Mouse (Mus musculus) right cerebral cortex, adult 18-20 months (tissue): ENCODE data around the gene Neurog1.

Source experiments
- DNase-seq: peaks from one replicate; pipeline ENCODE4 v3.0.0; 2022; ENCODE audit warnings: mixed read lengths

Gene Neurog1

DNA sequence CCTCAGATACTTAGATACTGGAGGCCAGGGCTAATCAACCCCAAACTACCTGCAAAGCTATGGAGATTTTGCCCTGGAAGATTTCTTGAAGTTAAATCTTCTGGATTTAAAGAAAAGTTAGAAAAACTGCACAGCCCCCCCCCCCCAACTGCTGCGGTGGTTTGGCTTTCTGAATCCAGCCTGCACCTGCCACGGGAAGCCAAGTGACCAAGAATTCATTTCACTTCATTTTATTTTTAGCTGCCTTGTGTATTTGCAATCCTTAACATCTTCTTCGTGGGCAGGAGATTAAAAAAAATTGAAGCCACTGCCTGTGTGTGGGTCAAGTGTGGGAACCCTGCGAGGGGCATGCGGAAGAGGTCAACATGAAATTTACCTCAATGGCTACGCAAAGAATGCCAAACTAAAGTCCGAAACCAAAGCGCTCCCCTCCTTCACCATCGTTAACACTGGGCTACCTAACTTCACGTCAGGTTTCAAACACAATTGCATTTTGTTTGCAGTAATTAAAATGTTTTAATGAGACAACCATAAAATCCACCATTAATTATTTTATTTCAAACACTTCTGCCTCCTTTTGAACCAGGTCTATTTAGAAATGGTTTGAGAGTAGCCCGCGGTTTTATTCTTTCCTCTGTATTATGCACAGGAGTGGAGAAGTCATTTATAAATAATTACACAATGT lies 5.6 kb upstream of the Neurog1 start:
- DNase-seq, result no peak

DNA sequence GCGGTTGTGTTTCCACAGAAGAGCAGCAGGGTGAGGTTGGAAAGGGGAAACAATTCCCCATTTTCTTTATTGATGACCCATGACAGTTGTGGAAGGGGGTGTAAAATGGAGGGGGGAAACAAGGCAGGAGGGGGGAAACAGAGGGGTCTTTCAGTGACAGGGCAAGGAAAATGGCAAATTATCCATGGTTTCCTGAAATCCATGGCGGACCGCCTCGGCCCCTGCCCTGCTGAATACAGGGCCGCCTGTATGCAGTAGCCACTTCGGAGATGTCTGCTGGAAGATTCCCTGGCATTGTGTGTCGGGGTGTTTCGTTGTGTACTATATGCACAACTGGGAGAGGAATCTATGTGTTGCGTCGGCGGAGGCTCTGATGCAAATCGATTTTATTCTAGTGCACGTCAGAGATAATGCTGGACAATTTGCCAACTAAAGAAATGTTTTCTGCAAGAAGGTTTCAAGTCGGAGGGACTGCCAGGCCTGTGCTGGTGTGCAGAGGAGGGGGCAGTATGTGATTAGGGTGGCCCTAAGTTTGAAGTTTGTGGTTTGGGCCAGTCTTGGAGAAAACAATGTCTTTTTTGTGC lies 4.8 kb upstream of the Neurog1 start:
- DNase-seq, result no peak

DNA sequence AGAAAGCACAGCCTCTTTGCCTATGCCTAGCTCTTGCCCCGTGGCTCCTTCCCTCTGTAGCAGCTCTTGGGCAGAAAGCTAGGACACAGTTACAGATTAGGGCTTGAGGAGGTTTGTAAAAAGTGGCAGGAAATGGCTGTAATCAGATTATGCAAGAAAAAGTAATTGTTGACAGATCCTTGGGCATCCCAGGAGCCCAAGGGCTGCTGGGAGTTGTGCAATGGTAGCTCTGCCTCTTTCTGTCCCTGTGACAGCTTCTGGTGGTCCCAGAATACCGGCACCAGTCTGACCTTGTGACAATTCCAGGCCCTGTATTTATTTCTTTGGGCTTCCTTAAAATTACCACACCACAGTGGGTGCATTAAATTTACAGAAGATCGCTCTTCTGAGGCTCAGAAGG lies 1.4 kb upstream of the Neurog1 start:
- DNase-seq, result no peak

DNA sequence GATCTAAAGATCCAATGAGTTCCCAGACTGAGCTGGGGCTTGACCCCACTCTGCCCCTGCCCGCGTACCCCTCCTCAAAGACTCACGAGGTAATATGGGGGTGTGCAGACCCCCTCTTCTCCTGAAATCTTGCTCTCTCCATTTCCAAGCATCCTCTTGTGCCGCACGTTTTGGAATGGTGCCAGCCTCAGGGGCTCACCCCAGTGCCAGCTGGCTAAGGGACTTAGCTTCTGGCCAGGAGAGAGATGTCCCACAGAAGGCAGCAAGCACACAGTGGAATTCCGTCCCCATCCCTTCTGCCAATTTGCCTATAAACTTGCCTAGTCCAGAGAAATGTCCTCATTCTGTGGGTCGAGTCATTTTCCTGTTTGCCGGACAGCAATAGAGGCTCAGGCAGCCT lies 820 bp upstream of the Neurog1 start:
- no peak for DNase-seq

DNA sequence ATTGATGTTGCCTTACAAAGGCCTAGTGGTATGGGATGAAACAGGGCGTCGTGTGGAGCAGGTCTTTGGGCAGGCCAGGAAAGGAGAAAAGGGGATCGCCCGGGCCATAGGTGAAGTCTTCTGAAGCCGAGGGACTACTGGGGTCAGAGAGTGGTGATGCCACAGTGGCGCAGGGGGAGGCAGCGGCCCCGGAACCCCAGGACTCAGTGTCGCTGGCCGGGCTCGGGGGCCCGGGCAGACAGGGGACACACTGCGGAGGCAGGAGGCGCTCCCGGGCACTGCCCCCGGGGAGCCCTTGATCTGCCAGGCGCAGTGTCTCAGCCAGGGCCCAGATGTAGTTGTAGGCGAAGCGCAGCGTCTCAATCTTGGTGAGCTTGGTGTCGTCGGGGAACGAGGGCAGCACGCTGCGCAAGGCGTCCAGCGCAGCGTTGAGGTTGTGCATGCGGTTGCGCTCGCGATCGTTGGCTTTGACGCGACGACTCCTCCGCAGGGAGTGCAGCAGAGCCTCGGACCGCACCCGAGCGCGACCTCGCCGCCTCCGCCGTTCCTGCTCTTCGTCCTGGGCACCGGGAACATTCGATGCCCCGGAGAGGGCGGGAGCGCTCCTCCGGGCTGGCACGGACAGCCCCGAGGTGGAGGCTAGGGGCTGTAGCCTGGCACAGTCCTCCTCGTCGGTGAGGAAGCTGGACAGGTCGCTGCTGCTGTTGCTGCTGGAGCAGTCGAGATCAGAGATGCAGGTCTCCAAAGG lies 613 bp downstream of the Neurog1 start:
- no peak for DNase-seq

DNA sequence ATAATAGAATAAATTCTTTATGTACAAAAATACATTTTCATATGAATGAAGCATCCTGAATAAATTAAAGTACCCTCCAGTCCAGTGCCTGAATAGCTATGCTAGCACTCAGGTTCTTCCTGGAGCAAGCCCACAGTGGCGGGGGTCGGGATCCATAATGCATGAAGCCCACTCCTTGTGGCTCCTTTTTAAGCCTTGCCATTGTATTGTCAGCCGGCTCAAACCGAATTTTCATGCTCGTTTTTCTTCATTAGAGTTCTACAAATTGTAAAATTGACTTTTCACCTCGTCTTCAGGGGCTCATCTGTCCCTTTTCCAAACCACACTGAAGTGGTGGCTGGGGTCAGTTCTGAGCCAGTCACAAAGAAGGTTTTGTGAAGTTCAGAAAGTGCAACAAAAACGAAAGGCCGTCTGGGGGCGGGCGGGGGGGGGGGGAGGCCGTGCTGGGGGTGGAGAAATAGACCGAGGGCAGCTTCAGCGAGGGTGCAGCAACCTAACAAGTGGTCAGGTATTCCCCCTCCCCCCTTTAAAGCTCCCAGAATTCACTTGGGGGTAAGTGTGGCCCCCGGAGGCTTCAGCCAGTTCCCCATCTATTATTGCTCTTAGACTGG lies 1.3 kb downstream of the Neurog1 start:
- DNase-seq, result no peak

DNA sequence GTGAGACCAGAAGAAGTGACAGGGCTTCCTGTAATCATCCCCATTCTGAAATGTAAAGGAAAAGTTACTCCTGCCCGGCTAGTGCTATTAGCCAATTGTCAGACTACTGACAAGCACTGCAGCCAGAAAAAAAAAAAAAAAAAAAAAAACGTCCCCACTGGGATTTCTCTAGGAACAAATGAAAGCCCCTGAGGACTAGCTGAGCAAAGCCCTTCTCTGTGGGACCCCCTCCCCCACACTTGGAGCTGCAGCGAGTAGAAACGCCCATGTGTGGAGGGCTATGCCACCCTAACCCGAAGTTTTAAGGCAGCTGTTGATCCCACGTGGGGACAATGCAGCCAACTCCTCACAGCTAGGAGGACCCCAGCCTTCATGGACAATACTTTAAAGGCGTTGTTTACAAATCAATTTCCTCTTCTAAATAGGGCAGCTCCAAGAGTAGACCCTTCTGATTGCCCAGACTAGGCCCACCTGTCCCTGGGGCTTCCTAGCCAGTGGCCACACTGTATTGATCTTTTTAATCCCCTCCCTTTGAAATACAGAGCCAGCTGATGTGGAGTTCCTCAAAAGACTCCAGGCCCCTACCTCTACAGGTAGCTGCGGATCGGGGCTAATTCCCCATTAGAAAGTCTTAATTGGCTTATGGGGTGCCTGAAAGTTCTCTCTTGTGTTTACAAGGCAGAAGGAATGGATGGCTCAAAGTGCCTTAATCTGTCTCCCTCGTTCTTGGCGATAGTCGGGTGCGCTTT lies 2.2 kb downstream of the Neurog1 start:
- no peak for DNase-seq

DNA sequence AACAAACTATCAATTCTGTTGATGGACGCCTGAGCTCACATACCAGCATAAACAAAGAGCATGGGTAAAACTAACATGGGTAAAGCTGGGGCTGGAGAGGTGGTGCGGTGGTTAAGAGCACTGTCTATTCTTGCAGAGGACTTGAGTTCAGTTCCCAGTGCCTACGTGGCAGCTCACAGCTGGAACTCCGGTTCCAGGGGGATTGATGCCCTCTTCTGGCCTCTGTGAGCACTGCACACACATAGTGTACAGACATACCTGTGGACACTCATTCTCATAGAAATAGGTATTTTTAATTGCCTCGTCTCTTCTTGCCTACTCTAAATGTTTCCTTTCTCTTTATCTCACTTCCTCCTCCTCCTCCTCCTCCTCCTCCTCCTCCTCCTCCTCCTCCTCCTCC lies 8.9 kb downstream of the Neurog1 start:
- DNase-seq, result no peak

DNA sequence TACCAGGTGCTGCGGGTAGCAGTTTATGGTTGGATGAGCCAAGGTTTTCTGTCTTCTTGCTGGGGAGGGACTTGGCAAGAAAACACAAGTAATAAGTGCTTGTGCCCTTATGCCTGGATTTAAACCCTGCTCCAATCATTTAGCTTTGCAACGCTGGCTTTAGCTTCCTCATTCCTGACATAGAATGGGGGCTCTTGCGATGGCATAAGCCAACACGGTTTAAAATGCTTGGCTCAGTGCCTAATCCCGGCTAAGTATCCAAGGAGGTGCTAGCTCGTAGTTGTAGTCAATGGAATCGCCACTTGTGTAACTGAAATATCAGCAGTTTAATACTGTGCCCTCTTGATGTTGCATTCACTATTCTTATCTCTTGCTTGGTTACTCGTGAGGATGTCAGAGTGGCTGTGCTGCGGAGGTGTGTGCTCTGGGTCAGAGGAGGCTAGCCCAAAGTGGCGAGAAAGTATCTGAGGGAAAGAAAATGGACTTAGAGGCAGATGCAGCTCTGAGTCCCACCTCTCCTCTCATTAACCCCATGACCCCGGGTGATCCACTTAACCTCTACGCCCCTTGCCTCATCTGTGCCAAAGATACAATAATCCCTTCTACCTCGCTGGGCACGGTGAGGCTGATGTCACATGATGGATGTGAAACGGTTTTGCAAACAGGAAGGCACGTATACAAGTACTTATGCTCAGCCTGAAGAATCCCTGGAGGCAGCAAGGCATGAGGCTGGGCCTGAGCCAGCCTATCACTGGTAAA lies 11.8 kb downstream of the Neurog1 start:
- no peak for DNase-seq

DNA sequence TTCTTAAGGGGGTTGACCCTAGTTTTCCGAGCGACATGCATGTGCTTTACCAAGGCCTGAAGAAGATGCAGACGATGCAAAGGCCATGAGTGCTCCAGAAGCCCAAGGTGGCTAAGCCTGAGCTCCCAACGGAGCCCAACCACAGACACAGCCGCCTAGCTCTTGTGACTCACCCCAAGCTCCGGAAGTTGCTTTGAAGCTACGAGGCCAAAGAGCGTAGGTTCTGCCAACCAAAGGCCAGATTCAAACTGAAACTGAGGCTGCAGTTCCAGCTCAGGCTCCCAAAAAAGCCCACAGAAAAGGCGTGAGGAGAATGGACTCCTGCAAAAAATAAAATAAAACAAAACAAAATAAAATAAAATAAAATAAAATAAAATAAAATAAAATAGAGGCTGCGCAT lies 14.1 kb downstream of the Neurog1 start:
- DNase-seq, result no peak

DNA sequence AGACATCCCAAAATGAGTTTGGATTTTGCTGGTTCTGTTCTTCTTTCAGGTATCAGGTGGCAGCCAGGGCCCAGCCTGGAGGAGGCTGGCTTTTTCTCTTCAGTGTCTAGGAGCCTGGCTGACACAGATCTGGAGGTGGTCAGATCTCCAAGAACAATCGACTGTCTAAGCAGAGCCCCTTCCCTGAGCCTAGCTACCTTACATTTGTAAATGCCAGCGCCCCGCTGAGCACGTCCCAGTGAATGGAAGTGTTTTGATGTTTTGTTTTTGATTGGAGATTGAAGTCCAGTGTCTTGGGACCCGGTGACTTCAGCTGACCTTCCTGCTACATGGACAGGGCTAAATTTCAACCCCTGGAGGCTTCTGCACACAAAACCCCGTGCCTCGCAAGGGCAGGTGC lies 15.8 kb downstream of the Neurog1 start:
- no peak for DNase-seq

DNA sequence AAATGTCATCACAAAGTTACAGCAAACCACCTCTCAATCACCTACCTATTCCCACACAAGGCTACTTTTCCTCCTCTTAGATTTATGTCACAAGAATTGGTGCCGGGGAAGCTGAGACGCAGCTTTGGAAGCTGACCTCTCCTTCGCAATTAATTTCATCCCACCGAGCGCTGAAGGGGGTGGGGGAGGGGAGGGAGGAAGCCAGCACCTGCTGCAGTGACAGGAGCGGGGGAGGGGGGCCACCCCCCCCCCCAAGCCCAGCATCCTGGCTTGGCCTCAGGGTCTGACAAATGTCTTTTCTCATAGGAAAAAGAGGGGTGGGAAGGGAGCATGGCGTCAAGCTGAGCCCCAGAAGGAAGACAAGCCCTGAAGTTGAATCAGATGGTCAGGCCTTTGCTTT lies 23.2 kb downstream of the Neurog1 start:
- DNase-seq, result no peak

DNA sequence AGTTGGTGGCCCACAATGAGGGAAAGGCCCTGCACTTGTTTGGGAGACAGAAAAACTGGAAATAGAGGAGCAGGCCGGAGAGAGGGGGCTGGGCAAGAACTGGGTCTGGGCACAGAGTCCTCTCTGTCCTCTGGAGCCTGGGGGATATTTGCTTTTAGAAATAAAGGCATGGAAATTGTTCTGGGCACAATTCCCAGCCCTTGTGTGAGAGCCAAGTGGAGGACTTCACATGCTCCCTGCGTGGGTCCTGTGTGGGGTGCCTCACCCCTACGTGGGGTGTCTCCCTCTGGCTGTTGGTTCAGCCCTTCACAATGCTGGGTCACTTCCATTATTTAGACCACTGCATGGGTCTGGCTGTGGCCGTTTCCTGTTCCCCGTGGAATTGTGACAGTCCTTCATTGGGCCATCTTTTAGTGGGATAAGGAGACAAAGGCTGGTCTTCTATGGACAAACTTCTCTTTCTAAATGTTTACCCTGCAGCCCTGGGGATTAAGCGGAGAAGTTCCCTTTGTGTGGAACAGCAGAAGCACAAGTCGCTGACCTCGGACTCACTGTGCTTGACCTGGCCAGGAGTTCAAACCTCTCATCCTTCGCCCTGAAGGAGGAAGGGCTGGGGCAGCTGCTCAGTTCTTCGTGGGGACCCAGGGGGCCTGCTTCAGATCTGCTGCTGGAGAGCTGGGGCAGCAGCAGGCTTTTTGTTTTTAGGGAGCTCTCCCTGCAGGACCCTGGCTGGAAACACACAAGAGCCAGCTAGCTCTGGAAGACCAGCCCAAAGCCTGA lies 25.6 kb downstream of the Neurog1 start:
- DNase-seq, result peak; percentile 58

DNA sequence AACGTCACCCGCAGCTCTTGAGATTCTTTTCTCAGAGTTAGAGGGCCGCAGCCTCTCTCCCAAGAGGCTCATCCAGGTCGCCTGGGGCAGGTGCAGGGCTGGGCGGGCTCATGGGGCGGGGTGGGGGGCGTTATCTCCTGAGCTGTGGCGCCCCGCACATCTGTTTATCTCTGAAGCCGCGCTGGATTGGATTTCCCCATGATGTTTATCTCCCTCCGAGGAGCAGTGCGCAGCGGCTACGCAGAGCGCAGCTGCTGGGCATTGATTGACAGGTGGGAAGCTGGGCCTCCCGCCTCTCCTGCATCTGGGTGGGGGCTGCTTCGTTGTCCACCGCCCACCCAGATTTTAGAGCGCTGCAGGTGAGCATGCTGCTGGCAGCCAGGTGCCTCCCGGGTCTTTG lies 28.3 kb downstream of the Neurog1 start:
- DNase-seq, result no peak

DNA sequence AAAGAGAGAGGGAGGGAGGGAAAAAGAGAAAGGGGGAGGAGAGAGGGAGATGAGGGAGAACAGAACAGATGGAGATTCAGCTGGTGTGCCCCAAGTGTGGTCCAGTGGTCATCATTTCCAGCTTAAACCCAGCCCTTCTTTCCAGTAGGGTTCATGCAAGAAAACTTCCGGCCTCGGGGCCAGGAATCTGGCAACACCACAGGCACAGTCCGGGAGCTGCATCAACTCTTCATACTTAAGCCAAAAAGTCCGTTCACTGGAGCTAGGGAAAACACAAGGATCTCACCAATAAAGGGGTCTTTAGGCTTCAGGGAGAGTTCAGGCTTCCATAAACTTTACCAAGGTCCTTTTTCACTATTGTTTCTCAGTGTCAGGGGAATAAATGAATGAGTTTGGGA lies 29.1 kb downstream of the Neurog1 start:
- DNase-seq, result no peak

DNA sequence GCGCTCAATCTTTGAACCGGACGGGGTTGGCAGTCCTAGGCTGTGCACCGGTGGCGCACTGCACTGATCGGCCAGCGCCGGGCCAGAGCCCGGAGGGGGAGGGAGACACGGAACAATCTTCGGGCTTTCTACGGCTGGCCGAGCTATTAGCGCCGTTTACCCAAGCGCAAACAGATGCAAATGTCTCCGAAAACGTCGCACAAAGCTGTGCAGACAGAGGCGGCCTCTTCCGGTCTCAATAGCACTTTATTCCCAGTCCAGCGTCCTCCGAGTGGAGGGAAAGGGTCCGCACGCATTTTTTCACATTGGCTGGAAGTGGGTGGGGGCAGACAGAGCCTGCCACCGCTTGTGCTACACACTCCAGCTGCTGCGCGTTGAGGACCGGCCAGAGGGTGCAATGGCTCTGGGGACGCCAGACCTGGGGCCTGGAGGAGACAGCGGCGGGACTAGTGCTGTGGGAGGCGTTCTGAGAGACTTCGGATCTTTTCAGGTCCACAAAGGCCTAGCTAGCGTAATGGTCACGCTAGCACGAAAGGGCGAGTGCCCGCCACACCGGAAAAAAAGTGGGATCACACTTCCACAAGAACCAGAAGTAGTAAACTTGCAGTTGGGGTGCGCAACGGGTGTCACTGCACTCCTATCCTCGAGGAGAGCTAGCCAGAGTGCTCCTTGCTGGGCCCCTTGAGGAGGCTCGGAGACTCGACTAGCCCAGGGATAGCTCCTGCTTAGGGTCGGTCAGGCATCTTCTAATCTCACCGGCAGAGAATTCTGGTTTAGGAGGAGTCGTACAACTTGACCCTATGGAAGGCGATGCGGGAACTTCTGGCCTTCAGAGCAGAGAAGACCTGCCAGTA lies 29.7 kb downstream of the Neurog1 start:
- peak; percentile 37 for DNase-seq

DNA sequence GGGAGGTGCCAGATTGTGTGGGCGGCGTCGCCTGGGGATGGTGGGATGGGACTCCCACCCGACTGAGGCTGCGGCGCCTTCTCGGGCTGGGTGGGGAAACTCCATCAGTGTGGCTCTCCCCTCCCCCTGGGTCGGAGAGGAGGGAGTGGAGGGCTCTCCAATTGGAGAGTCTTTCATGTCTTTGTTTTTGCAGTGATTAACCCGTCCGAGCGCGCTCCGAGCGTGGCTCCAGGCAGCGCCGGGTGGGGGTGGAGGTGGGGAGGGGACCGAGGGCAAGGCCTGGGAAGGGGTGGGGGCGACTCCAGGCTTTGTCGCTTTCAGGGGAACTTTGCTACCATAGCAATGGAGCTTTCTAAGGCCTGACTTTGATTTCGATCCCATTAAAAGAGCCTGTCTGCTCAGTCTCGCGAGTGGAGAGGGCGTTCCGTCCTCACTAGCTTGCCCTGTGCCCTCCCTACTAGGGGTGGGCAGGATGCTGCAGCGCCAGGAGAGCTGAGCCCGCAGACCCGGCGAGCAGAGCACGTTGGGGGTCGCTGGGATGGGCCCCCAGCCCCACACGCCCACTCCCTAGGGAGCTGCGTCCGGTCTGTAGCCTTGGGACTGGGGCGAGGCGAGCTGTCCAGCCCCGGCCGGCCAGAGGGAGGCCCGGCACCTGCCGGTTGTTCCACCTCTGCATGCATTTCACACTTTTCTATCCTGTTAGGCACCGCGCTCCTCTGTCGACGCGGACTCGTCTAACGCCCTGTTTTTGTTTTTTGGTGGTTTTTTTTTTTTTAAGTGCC lies 30.6 kb downstream of the Neurog1 start:
- peak; percentile 22 for DNase-seq

DNA sequence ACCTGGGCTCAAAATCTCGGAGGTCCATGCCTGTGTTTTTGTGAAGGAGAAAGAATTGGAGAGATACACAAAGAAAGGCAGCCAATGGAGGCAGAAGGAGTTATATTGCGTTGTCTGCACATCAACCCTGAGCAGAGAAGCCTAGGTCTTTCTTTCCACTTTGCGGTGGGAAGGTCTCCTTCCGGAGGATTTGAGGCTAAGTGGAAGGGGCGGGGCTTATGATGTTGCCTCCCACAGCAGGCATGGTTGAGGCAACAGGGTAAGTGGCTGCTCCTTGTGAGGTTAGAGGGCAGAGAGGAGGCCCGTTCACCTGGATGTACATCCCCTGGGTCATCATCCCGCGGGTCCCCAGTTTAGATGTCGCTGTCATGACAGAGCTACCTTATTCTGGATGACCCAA lies 32.7 kb downstream of the Neurog1 start:
- DNase-seq, result no peak

DNA sequence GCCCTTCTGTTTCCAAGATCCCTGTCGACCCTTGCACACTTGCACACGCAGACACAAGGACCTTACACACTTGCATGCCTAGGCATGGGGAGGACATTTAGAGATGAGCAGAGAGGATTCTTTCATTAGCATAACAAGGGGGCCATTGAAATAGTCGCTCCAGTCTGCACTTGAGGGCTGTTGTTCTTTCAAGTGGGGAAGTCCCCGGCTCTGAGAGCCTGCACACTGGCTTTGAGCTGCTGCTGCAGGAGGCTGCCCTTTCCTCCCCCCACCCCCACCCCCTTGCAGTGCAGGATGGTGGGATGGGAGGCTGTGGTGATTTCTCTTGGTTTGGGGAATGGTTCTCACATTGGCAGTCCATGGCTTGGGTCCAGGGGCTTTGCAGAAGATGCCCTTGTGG lies 35.9 kb downstream of the Neurog1 start:
- no peak for DNase-seq

DNA sequence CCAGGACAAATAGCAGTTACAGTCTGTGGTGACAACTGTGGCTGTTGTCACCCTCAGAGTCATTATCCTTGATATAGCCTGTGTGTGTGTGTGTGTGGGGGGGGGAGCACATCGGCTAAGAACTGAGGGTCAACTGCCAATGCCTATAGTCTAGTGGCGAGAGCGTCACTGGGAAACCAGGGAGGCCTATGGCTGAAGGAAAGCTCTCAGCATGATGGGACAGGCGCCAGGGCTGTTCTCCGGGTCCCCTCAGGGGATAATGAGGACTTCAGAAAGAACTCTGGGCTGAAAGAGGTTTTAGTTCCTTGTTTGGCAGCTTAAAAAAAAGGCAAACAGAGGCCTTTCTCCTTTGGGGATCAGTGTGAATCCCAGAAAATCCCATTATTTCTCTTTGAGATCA lies 37.3 kb downstream of the Neurog1 start:
- no peak for DNase-seq
